In genomic region chr9:61277369-61278215, GRCm38 (mm10) we compare ENCODE assay signal across 8 mouse cellular contexts.
DNase-seq lines count a peak whose midpoint lies in the region; ATAC-seq lines count a peak whose summit lies in the region.

No protein-coding gene starts in this region.

- no peaks in the 10 kb centered on the region for H3K36me3 ChIP-seq in embryonic facial prominence, embryonic 10.5 days (replicated peaks)
- H3K36me3 ChIP-seq in heart, embryonic 14.5 days (ENCODE audit: control insufficient read depth, insufficient read depth, low read length): no peaks in the 10 kb centered on the region
- no peaks in the 10 kb centered on the region for H3K36me3 ChIP-seq in liver, embryonic 13.5 days

- peak overlapping the region; percentile 66 for H3K4me2 ChIP-seq in heart, embryonic 14.5 days (ENCODE audit: low read length)
- peak overlapping the region; percentile 28 for H3K4me2 ChIP-seq in liver, embryonic 13.5 days

- WGBS in embryonic facial prominence, embryonic 10.5 days: 10% methylated on average over 21 of the region's 21 CpGs
- 9% methylated on average over 21 of the region's 21 CpGs for WGBS in heart, embryonic 14.5 days
- 13% methylated on average over 21 of the region's 21 CpGs for WGBS in liver, embryonic 13.5 days (ENCODE audit: insufficient replicate concordance)

- H3K4me1 ChIP-seq in embryonic facial prominence, embryonic 10.5 days: peaks cover 52% of the 10 kb centered on the region
- H3K4me1 ChIP-seq in heart, embryonic 14.5 days (ENCODE audit: control insufficient read depth in 2 of 2, insufficient read depth in 2 of 2, low read length in 2 of 2): peaks cover 10 to 20% of the 10 kb centered on the region in 2 experiments
- H3K4me1 ChIP-seq in liver, embryonic 13.5 days (replicated peaks): peaks cover 19% of the 10 kb centered on the region

- H3K4me3 ChIP-seq in embryonic facial prominence, embryonic 10.5 days: peak overlapping the region; percentile 39
- H3K4me3 ChIP-seq in heart, embryonic 14.5 days (ENCODE audit: control insufficient read depth in 1 of 2, insufficient read depth in 1 of 2, low read depth in 1 of 2, low read length in 2 of 2): peak overlapping the region; percentile 7 to 14; a peak in 1 of 4 replicates
- H3K4me3 ChIP-seq in liver, embryonic 13.5 days (replicated peaks): no peak overlapping the region; the same call in 1 of the 2 replicates

- no peak for ATAC-seq in heart, embryonic 14.5 days (ENCODE audit: insufficient number of reproducible peaks, insufficient read depth, low FRiP score, low read depth)
- ATAC-seq in liver, embryonic 13.5 days (ENCODE audit: low read depth): no peak

- H3K9ac ChIP-seq in heart, embryonic 14.5 days (ENCODE audit: low read length): no peak overlapping the region
- no peak overlapping the region for H3K9ac ChIP-seq in liver, embryonic 13.5 days

- no peak overlapping the region for H3K27ac ChIP-seq in embryonic facial prominence, embryonic 10.5 days (replicated peaks)
- H3K27ac ChIP-seq in heart, embryonic 14.5 days (replicated peaks in 1 of 2; ENCODE audit: control insufficient read depth in 1 of 2, insufficient read depth in 1 of 2, low read depth in 2 of 2, low read length in 2 of 2): no peak overlapping the region
- H3K27ac ChIP-seq in liver, embryonic 13.5 days: no peak overlapping the region

- H3K27me3 ChIP-seq in embryonic facial prominence, embryonic 10.5 days (replicated peaks; ENCODE audit: low read depth, poor library complexity, severe bottlenecking): peaks cover 81% of the 10 kb centered on the region
- H3K27me3 ChIP-seq in heart, embryonic 14.5 days (ENCODE audit: control insufficient read depth, insufficient read depth, low read length): peaks cover 71% of the 10 kb centered on the region
- peaks cover 61% of the 10 kb centered on the region for H3K27me3 ChIP-seq in liver, embryonic 13.5 days

- DNase-seq in kidney, adult 11 months: peak; percentile 41
- no peak for DNase-seq in kidney, adult 18-20 months
- DNase-seq in embryonic facial prominence, embryonic 10.5 days (ENCODE audit: low spot score): peak; percentile 56
- peak; percentile 66 for DNase-seq in kidney, postnatal 14 days
- DNase-seq in liver, embryonic 13.5 days: peak; percentile 11
- peak; percentile 41 to 67 for DNase-seq in natural killer cell, adult 2 months (ENCODE audit: low spot score in 2 of 2)
- peak; percentile 76 for DNase-seq in telencephalon, adult 2 months (ENCODE audit: low read depth, low spot score)

- H3K9me3 ChIP-seq in embryonic facial prominence, embryonic 10.5 days: no peaks in the 10 kb centered on the region
- H3K9me3 ChIP-seq in heart, embryonic 14.5 days (ENCODE audit: control insufficient read depth, low read length): no peaks in the 10 kb centered on the region
- no peaks in the 10 kb centered on the region for H3K9me3 ChIP-seq in liver, embryonic 13.5 days (replicated peaks)
